Mouse (Mus musculus): Measurements from ENCODE around the gene Pdlim7.

DNA sequence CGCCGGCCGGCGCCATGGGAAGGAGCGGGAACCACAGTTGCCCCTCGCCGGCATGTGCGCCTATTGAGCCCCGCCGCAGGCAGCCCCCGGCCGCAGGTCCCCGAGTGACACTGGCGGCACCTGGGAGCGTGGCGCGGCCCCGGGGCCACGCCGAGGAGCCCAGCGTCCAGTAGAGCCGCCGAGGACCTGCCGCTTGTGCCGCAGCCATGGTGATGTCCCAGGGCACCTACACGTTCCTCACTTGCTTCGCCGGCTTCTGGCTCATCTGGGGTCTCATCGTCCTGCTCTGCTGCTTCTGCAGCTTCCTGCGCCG is 41.7 kb downstream of the Pdlim7 start:
- TF ChIP-seq POLR2A (IDR thresholded peaks at IDR 0.05; ENCODE audit: borderline replicate concordance, control insufficient read depth, low read depth, low read length) (no peak), CTCF (IDR thresholded peaks at IDR 0.05; ENCODE audit: control insufficient read depth, insufficient read depth, low read length) (no peak)

Measured in bone marrow, adult 2 months (tissue).